Mouse (Mus musculus) intestine, embryonic 14.5 days (tissue): ENCODE data around the gene Selplg. TPM values are rescaled to one million over a fixed set of nuclear protein-coding genes. Genes with fewer than 3 reads are reported as not detected.
"Not testable (repeated sequence)": the region's sequence is repeated elsewhere in the genome, so short reads cannot be mapped to it uniquely, and the experiment has no call there.

Source experiments
- ATAC-seq: fragments of 200-750 bp; cut with Nextera tagmentation; replicated peaks from 2 replicates; pipeline ENCODE4 v1.8.0; 2017; ENCODE audit warnings: low read depth, moderate number of reproducible peaks, moderate TSS enrichment, moderate library complexity; ENCODE audit not compliant: low FRiP score, low TSS enrichment
- DNase-seq: peaks from one replicate; pipeline ENCODE4 v3.0.0-alpha.2; 2018; ENCODE audit warnings: low spot score
- H3K27ac ChIP-seq: fragments of 300-500 bp; sonication (generic); 2 replicates; pipeline ENCODE4 v1.5.1; 2014; ENCODE audit warnings: low read depth, mild to moderate bottlenecking, control low read depth
- H3K27me3 ChIP-seq: fragments of 300-500 bp; sonication (generic); replicated peaks from 2 replicates; pipeline ENCODE4 v1.6.1; 2014; ENCODE audit warnings: low read length, control low read depth; ENCODE audit not compliant: control insufficient read depth, insufficient read depth
- H3K36me3 ChIP-seq: fragments of 300-500 bp; sonication (generic); 2 replicates; pipeline ENCODE4 v1.6.1; 2014; ENCODE audit warnings: low read length, control low read depth; ENCODE audit not compliant: control insufficient read depth, insufficient read depth
- H3K4me1 ChIP-seq: fragments of 300-500 bp; sonication (generic); replicated peaks from 2 replicates; pipeline ENCODE4 v1.6.1; 2014; ENCODE audit warnings: low read length, control low read depth, mixed read lengths; ENCODE audit not compliant: control insufficient read depth, insufficient read depth
- H3K4me2 ChIP-seq: fragments of 300-500 bp; sonication (generic); 2 replicates; pipeline ENCODE4 v1.6.1; 2014; ENCODE audit warnings: low read length
- H3K4me3 ChIP-seq: fragments of 300-500 bp; sonication (generic); 2 replicates; pipeline ENCODE4 v1.5.1; 2014; ENCODE audit warnings: low read depth, low read length, control low read depth, mixed read lengths
- H3K9ac ChIP-seq: fragments of 300-500 bp; sonication (generic); 2 replicates; pipeline ENCODE4 v1.6.1; 2014; ENCODE audit warnings: mild to moderate bottlenecking, low read length
- H3K9me3 ChIP-seq: fragments of 300-500 bp; sonication (generic); 2 replicates; pipeline ENCODE4 v1.6.1; 2016; ENCODE audit warnings: low read length, control low read depth; ENCODE audit not compliant: control insufficient read depth
- WGBS: fragments of 180-500 bp; shearing (Covaris S2); extraction: QIAGEN DNeasy Blood & Tissue Kit; methylation state at CpG from one replicate; pipeline ENCODE4 v1.1.7; 2014; 5-methylcytosine and 5-hydroxymethylcytosine counted together
- polyA plus RNA-seq: library from polyadenylated mRNA; unstranded; fragments of >200 nt; fragmentation: Nextera tagmentation; extraction: Ambion mirVana; gene quantifications from 2 replicates; pipeline ENCODE4 v1.2.1, GENCODE M21; 2014

The Selplg gene
- polyA plus RNA-seq, 1 experiment from 2014 or later = 4.0 TPM

DNA sequence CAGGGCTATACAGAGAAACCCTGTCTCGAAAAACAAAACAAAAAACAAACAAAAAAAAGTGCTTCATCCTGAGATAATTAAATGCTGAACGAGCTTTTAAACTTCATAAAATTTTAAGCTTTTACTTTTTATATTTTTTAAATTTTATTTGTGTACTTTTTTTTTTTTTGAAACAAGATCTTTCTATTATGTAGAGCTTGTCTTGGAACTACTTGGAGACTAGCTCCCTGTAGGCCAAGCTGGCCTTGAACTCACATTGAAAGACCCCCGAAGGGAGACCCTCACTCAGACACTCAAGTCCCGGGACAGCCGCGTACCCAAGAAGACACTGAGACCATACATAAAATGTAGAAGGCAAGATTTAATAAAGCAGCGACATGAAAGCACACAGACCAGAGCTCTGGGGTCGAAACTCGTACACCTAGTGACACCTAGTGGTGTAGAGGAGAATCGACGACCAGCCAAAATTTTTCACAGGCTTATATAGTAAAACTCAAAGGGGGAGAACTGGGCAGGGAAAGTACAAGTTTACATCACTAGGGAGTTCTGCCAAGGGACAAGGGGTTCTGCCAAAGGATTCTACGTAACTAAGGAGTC is 20.5 kb downstream of the Selplg start:
- not testable (repeated sequence) for ATAC-seq
- 15% methylated on average over 11 of the region's 12 CpGs for WGBS

DNA sequence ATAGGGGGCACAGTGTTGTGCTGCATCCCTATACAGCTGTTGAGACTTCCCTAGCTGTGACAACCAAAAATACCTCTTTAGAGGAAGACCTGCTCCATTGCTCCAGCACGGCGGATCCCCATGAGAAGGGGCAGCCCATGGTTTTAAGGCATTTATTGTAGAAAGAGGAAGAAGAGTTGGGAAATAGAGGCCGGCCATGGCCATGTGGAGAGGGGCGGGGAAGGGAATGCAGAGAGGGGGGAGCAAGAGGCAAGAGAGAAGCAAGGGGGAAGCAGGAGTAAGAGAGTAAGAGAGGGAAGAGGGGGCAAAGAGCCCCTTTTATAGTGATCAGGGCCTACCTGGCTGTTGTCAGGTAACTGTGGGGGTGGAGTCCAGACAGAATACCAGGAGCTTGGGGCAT is 22.3 kb downstream of the Selplg start:
- no peak for DNase-seq
- WGBS = 92% methylated on average over 4 of the region's 4 CpGs
- H3K4me1 ChIP-seq = peaks cover 15% of the 10 kb centered on the region
- H3K4me2 ChIP-seq = no peak overlapping the region
- no peaks in the 10 kb centered on the region for H3K36me3 ChIP-seq
- H3K4me3 ChIP-seq = no peak overlapping the region
- H3K9ac ChIP-seq = no peak overlapping the region
- no peak for ATAC-seq
- H3K27me3 ChIP-seq = no peaks in the 10 kb centered on the region; the same call in 1 of the 2 replicates
- H3K9me3 ChIP-seq = peaks cover 7% of the 10 kb centered on the region; the same call in 1 of the 2 replicates
- H3K27ac ChIP-seq = no peak overlapping the region

More for the DNA sequence above, 20.5 kb downstream of the Selplg start:
- not testable (repeated sequence) for H3K27me3 ChIP-seq, H3K9me3 ChIP-seq, H3K36me3 ChIP-seq, H3K27ac ChIP-seq, H3K4me1 ChIP-seq, H3K4me2 ChIP-seq, H3K4me3 ChIP-seq, H3K9ac ChIP-seq
- DNase-seq = peak; percentile 68

DNA sequence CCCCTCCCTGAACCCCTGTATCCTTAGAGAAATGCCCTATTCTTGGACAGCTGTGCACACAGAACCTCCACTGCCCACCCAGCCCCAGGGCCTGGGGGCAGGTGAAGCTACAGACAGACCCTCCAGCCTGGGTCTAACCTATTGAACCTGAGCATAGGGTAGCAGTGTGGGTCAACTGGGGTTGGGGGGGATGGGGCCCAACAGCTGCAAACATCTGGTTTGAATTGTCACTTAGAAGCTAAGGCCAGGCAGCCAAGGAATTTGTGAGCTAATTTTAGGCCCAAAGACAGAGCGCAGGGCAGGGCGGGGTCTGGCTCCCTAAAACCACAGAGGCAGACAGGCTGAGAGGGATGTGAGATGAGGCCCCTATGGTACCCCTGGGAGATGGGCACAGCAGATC is 24.3 kb downstream of the Selplg start:
- H3K27me3 ChIP-seq = no peaks in the 10 kb centered on the region
- peak overlapping the region; percentile 43; the same call in 1 of the 2 replicates for H3K27ac ChIP-seq
- no peaks in the 10 kb centered on the region for H3K36me3 ChIP-seq
- peaks cover 7% of the 10 kb centered on the region; the same call in 1 of the 2 replicates for H3K9me3 ChIP-seq
- DNase-seq (no peak), ATAC-seq (no peak)
- H3K4me2 ChIP-seq = no peak overlapping the region
- no peak overlapping the region for H3K9ac ChIP-seq
- H3K4me1 ChIP-seq = peaks cover 15% of the 10 kb centered on the region
- WGBS = 51% methylated on average over 2 of the region's 2 CpGs
- no peak overlapping the region for H3K4me3 ChIP-seq

DNA sequence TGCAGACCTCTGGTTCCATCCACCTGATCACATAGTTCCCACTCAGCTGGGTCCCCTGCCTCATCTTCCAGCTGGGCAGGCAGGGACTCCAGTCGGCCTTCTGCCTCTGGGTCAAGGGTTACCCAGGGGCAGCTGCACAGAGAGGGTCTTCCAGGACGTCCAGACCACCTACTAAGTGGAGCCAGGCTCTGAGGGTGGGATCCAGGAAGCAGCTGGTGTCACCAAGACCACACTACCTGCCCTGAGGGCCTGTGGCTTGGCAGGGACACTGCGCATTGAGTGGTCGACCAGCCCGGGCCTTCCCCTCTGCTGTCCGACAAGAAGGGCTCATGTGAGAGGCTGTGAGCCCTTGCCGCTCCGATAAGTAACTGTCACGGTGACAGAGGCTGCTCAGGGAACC is 24.7 kb downstream of the Selplg start:
- H3K4me1 ChIP-seq = peaks cover 15% of the 10 kb centered on the region
- H3K27ac ChIP-seq = peak overlapping the region; percentile 43
- no peaks in the 10 kb centered on the region for H3K27me3 ChIP-seq
- no peak overlapping the region for H3K4me3 ChIP-seq
- DNase-seq = no peak
- WGBS = 50% methylated on average over 9 of the region's 9 CpGs
- no peak overlapping the region for H3K4me2 ChIP-seq
- H3K9ac ChIP-seq = no peak overlapping the region
- peaks cover 7% of the 10 kb centered on the region; the same call in 1 of the 2 replicates for H3K9me3 ChIP-seq
- ATAC-seq = no peak
- H3K36me3 ChIP-seq = no peaks in the 10 kb centered on the region

DNA sequence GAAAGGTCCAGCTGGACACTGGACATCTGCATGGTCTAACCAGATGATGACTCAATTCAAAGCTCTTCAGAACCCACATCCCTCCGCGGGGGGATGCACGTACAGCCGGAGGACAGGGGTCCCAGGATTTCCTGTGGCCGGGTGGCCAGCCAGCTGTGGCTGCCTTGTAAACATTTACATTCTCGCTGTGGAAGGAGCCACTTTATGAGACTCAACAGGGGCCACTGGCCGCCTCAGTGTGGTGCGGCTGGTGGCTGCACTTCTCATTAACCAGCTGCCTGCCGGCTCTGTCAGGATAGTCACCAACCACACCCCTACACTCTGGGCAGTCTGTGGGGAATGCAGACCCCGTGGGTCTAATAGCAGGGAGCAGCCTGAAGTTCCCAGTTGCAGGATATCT is 26.0 kb downstream of the Selplg start:
- Histone ChIP-seq H3K27ac (peak overlapping the region; percentile 54; the same call in 1 of the 2 replicates), H3K4me2 (0 out of 2 replicates have a peak overlapping the region, but pooled peaks have one; percentile 4), H3K36me3 (no peaks in the 10 kb centered on the region), H3K4me1 (peaks cover 15% of the 10 kb centered on the region), H3K27me3 (no peaks in the 10 kb centered on the region), H3K4me3 (no peak overlapping the region), H3K9me3 (peaks cover 5% of the 10 kb centered on the region; the same call in 1 of the 2 replicates), H3K9ac (no peak overlapping the region)
- 12% methylated on average over 10 of the region's 10 CpGs for WGBS
- no peak for DNase-seq
- ATAC-seq = peak; percentile 68; the same call in 1 of the 2 replicates

DNA sequence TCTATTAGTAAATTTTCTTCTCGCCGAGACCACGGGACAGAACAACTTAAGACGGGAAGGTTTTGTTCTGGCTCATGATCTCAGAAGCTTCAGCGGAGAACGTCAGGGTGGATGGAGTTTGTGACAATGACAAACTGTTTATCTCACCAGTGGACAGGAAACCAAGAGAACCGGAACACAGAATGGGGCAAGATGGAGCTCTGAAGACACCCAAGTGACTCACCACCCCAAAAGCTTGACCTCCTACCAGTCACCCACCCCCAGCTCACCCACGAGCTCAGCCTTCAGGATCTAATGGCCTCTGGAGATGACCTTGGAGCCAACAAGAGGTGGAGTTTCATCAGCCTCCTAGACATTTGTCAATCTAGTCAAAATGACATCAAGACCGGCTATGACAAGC is 27.1 kb downstream of the Selplg start:
- WGBS = 80% methylated on average over 9 of the region's 9 CpGs
- H3K4me2 ChIP-seq = no peak overlapping the region
- H3K4me1 ChIP-seq = peaks cover 20% of the 10 kb centered on the region
- no peaks in the 10 kb centered on the region for H3K9me3 ChIP-seq
- no peak overlapping the region for H3K4me3 ChIP-seq
- ATAC-seq (no peak), DNase-seq (no peak)
- H3K9ac ChIP-seq = no peak overlapping the region
- no peaks in the 10 kb centered on the region for H3K27me3 ChIP-seq
- H3K27ac ChIP-seq = no peak overlapping the region
- H3K36me3 ChIP-seq = no peaks in the 10 kb centered on the region

DNA sequence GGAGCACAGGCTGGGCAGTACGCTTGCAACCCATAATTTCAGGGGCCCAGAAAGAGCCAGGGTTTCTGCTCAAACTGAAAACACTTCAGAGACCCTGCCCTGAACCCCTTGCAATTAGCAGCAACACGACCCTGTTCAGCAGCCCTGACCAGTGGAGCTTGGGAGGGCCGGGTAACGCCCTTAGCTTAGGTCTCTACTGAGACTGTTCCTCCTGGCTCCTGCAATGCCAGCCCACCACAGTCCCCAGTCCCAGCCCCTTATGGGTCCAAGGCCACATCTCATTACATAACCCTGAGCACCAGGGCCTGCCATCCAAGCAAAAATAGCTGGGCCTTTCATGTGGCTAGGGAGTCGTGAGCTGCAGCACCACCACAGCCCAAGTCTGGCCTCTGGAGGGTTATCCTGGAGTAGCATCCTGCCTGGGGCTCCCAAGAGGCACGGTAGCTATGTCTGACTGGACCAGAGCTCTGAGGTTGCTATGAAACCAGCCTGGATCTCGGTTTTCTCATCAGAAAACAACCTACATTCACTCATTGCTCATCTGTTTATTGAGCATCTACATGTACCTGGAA is 28.0 kb downstream of the Selplg start:
- WGBS = 57% methylated on average over 7 of the region's 7 CpGs
- no peak overlapping the region for H3K4me3 ChIP-seq
- H3K9ac ChIP-seq = no peak overlapping the region
- H3K4me1 ChIP-seq = peaks cover 20% of the 10 kb centered on the region
- DNase-seq (no peak), ATAC-seq (no peak)
- H3K27me3 ChIP-seq = no peaks in the 10 kb centered on the region
- H3K27ac ChIP-seq = no peak overlapping the region
- H3K4me2 ChIP-seq = no peak overlapping the region
- no peaks in the 10 kb centered on the region for H3K9me3 ChIP-seq
- no peaks in the 10 kb centered on the region for H3K36me3 ChIP-seq

DNA sequence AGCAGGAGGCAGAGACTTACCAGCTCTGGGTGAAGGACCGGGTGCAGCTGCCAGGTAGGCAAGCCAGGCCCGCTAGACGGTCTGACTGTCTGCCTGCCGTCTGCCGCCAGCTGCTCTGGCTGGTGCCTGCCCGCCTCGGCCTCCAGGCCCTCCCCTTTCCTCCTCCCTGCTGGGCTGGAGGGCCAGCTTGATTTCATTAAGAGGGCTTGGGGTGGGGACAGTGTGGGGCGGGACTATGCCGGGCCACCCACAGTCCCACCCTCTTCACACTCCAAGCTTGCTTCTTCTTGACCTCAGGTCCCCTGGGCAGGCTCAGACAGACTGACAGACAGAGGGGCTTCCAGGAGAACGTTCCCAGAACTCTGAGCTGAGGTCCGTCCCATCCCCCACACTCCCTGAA is 32.2 kb downstream of the Selplg start, which contains the start of gene Tmem119:
Tmem119 (minus strand) TSS at position 237 of the 400 bp plus-strand sequence.
- DNase-seq (peak; percentile 87), ATAC-seq (peak; percentile 87)
- Histone ChIP-seq H3K4me1 (peaks cover 34% of the 10 kb centered on the region), H3K9me3 (no peaks in the 10 kb centered on the region), H3K9ac (peak within 1 kb of the TSS; percentile 49), H3K4me2 (peak within 1 kb of the TSS; percentile 69), H3K4me3 (peak within 1 kb of the TSS; percentile 53), H3K27ac (peak within 1 kb of the TSS; percentile 82), H3K27me3 (no peaks in the 10 kb centered on the region), H3K36me3 (peaks cover under 1% of the 10 kb centered on the region; the same call in 1 of the 2 replicates)
- under 1% methylated on average over 11 of the region's 11 CpGs for WGBS
